Mouse (Mus musculus) kidney, postnatal 0 days (tissue): ENCODE measurements around the gene Prm1. TPM values are rescaled to one million over a fixed set of nuclear protein-coding genes. Genes with fewer than 3 reads are reported as not detected.

ENCODE experiments used
- ATAC-seq: fragments of 200-750 bp; cut with Nextera tagmentation; replicated peaks from 2 replicates; pipeline ENCODE4 v1.8.0; 2017; ENCODE audit warnings: low read depth, moderate number of reproducible peaks, moderate TSS enrichment, moderate library complexity; ENCODE audit not compliant: low FRiP score
- DNase-seq: peaks from one replicate; pipeline ENCODE4 v3.0.0-alpha.2; 2016; ENCODE audit warnings: low spot score
- H3K27ac ChIP-seq: fragments of 300-500 bp; sonication (generic); 2 replicates; pipeline ENCODE4 v1.5.1; 2014; ENCODE audit warnings: mild to moderate bottlenecking
- H3K27me3 ChIP-seq: fragments of 300-500 bp; sonication (generic); 2 replicates; pipeline ENCODE4 v1.6.1; 2014; ENCODE audit warnings: low read length, mixed read lengths; ENCODE audit not compliant: insufficient read depth
- H3K36me3 ChIP-seq: fragments of 300-500 bp; sonication (generic); 2 replicates; pipeline ENCODE4 v1.6.1; 2014; ENCODE audit warnings: low read length, mixed read lengths; ENCODE audit not compliant: insufficient read depth
- H3K4me1 ChIP-seq: fragments of 300-500 bp; sonication (generic); replicated peaks from 2 replicates; pipeline ENCODE4 v1.6.1; 2014; ENCODE audit warnings: antibody characterized with exemption, low read length, mixed read lengths; ENCODE audit not compliant: insufficient read depth
- H3K4me2 ChIP-seq: fragments of 300-500 bp; sonication (generic); 2 replicates; pipeline ENCODE4 v1.6.1; 2014; ENCODE audit warnings: mild to moderate bottlenecking, low read length, moderate library complexity, mixed read lengths
- H3K4me3 ChIP-seq: fragments of 300-500 bp; sonication (generic); replicated peaks from 2 replicates; pipeline ENCODE4 v1.5.1; 2014; ENCODE audit warnings: low read depth, low read length
- H3K9ac ChIP-seq: fragments of 300-500 bp; sonication (generic); 2 replicates; pipeline ENCODE4 v1.6.1; 2014; ENCODE audit warnings: low read depth, low read length
- H3K9me3 ChIP-seq: fragments of 300-500 bp; sonication (generic); replicated peaks from 2 replicates; pipeline ENCODE4 v1.6.1; 2016; ENCODE audit warnings: low read length, inconsistent platforms, mixed read lengths
- CTCF ChIP-seq: IDR thresholded peaks from 2 replicates; pipeline ENCODE4 v1.5.1; 2016; ENCODE audit warnings: antibody characterized with exemption, low read depth, mild to moderate bottlenecking, moderate library complexity
- WGBS: fragments of 180-500 bp; shearing (Covaris S2); extraction: QIAGEN DNeasy Blood & Tissue Kit; methylation state at CpG from one replicate; pipeline ENCODE4 v1.1.7; 2014; 5-methylcytosine and 5-hydroxymethylcytosine counted together
- polyA plus RNA-seq: library from polyadenylated mRNA; unstranded; fragments of >200 nt; fragmentation: Nextera tagmentation; extraction: Ambion mirVana; gene quantifications from 2 replicates; pipeline ENCODE4 v1.2.1, GENCODE M21; 2015

Prm1 gene
- polyA plus RNA-seq, 1 experiment from 2014 or later = not detected

- WGBS = 77% methylated on average over 8 of the region's 8 CpGs
- ATAC-seq (no peak), DNase-seq (no peak)
- Histone ChIP-seq H3K9me3 (no peaks in the 10 kb centered on the region), H3K27ac (no peak overlapping the region), H3K27me3 (no peaks in the 10 kb centered on the region), H3K36me3 (no peaks in the 10 kb centered on the region), H3K4me2 (no peak overlapping the region), H3K4me3 (no peak overlapping the region), H3K9ac (no peak overlapping the region), H3K4me1 (no peaks in the 10 kb centered on the region)
- no peak for TF ChIP-seq CTCF
Measured at GRCm38 (mm10) chr16:10761182-10761581, 44.5 kb downstream of the Prm1 start.

GRCm38 (mm10) chr16:10756168-10756567, 49.5 kb downstream of the Prm1 start:
- Histone ChIP-seq H3K9ac (no peak overlapping the region), H3K4me1 (no peaks in the 10 kb centered on the region), H3K9me3 (no peaks in the 10 kb centered on the region), H3K4me3 (no peak overlapping the region), H3K4me2 (no peak overlapping the region), H3K36me3 (no peaks in the 10 kb centered on the region), H3K27ac (no peak overlapping the region), H3K27me3 (no peaks in the 10 kb centered on the region)
- WGBS = 67% methylated on average over 6 of the region's 6 CpGs
- ATAC-seq (no peak), DNase-seq (no peak)
- TF ChIP-seq CTCF = no peak

- no peaks in the 10 kb centered on the region for H3K9me3 ChIP-seq
- no peak overlapping the region for H3K4me2 ChIP-seq
- H3K4me3 ChIP-seq = no peak overlapping the region
- WGBS = 97% methylated on average over 3 of the region's 3 CpGs
- H3K36me3 ChIP-seq = no peaks in the 10 kb centered on the region
- no peaks in the 10 kb centered on the region for H3K27me3 ChIP-seq
- no peak; the same call in 1 of the 2 replicates for ATAC-seq
- H3K27ac ChIP-seq = no peak overlapping the region
- DNase-seq = no peak
- H3K4me1 ChIP-seq = no peaks in the 10 kb centered on the region
- no peak overlapping the region for H3K9ac ChIP-seq
- TF ChIP-seq CTCF = no peak
Measured at GRCm38 (mm10) chr16:10754521-10755296, 50.9 kb downstream of the Prm1 start.

GRCm38 (mm10) chr16:10749824-10750223, 55.8 kb downstream of the Prm1 start:
- Histone ChIP-seq H3K4me2 (no peak overlapping the region), H3K36me3 (no peaks in the 10 kb centered on the region), H3K4me1 (no peaks in the 10 kb centered on the region), H3K9me3 (no peaks in the 10 kb centered on the region), H3K27me3 (no peaks in the 10 kb centered on the region), H3K27ac (no peak overlapping the region), H3K9ac (no peak overlapping the region), H3K4me3 (no peak overlapping the region)
- no peak for ATAC-seq
- no peak for TF ChIP-seq CTCF
- 48% methylated on average over 7 of the region's 7 CpGs for WGBS
- DNase-seq = no peak

- H3K27ac ChIP-seq = no peak overlapping the region
- no peaks in the 10 kb centered on the region for H3K27me3 ChIP-seq
- no peaks in the 10 kb centered on the region for H3K9me3 ChIP-seq
- H3K9ac ChIP-seq = no peak overlapping the region
- H3K4me1 ChIP-seq = no peaks in the 10 kb centered on the region
- TF ChIP-seq CTCF = no peak
- DNase-seq = no peak
- H3K4me2 ChIP-seq = no peak overlapping the region
- ATAC-seq = no peak
- no peaks in the 10 kb centered on the region for H3K36me3 ChIP-seq
- 53% methylated on average over 7 of the region's 7 CpGs for WGBS
- H3K4me3 ChIP-seq = no peak overlapping the region
Measured at GRCm38 (mm10) chr16:10749226-10749625, 56.4 kb downstream of the Prm1 start.

Other genes with a start within 250 kb of the Prm1 start
- 7.4 and 7.8 TPM in 2 replicates for gene Socs1, start 20.3 kb downstream of the Prm1 start, polyA plus RNA-seq
- gene Tnp2, start 17.2 kb downstream of the Prm1 start, polyA plus RNA-seq = not detected in 2 replicates
- gene Prm3, start 14.9 kb downstream of the Prm1 start, polyA plus RNA-seq = not detected in 2 replicates
- not detected in 2 replicates for gene Prm2, start 9.7 kb downstream of the Prm1 start, polyA plus RNA-seq
- not detected in 2 replicates for gene Gm11172, start 7.1 kb upstream of the Prm1 start, polyA plus RNA-seq
- gene Rmi2, start 29.2 kb upstream of the Prm1 start, polyA plus RNA-seq = 1.6 and 2.5 TPM in 2 replicates